Mouse (Mus musculus) erythroblast, embryonic 14.5 days (primary cell): ENCODE data around the gene Dazl.

Experiments
- GATA1 ChIP-seq: IDR thresholded peaks from 2 replicates; pipeline ENCODE4 v1.6.1; 2012; ENCODE audit warnings: low read length, inconsistent platforms, mixed read lengths
- TAL1 ChIP-seq: IDR thresholded peaks from 3 replicates; pipeline ENCODE4 v1.6.1; 2012; ENCODE audit warnings: low read length, inconsistent platforms, mixed read lengths

DNA sequence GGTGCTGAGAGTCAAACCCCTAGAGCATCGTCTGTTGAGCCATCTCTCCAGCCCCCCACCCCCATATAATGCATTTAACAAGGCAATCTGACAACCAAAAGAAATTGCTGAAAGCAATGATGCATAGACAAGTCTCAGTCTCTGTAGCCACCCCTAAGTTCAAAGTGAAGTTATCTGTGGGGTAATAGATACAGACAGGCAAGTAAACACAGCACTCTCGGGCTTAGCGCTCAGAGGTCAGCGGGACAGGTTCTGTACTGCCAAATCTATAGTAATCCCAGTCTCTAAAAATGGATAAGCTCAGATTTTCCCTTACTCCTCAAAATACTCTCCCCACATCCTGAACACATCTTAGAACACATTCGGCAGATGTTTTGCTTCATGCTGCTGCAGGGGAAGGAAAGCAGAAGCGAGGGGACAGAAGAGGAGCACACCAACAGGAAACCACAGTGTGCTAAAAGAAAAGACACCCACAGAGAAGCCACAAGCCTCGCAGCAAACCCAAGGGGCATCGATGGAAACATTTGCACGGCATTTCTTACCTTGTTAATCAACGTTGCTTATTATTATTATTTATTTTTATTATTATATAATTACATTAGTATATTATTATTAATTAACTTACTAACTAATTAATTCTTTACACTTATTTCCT is 16.8 kb upstream of the Dazl start:
- no peak for TF ChIP-seq GATA1
- no peak for TF ChIP-seq TAL1
